Mouse (Mus musculus) heart, adult 18-20 months (tissue): ENCODE measurements at regions not wholly inside any gene's neighbourhood (a gene's known extent, or its start where the extent isn't known, plus 50 kb on each side); places are given as distances from the start of the nearest gene placed in this dataset.

Source experiments
- DNase-seq, 2 experiments: peaks; one replicate each; pipeline ENCODE4 v3.0.0; 2021 to 2022; ENCODE audit warnings: mixed read lengths in 1 of 2

GRCm38 (mm10) chr3:155994044-155994443, 567.5 kb upstream of the Negr1 start:
- DNase-seq, result no peak

- no peak for DNase-seq
Observed at GRCm38 (mm10) chr3:156017676-156018230, 543.8 kb upstream of the Negr1 start.

GRCm38 (mm10) chr3:156028602-156029188, 532.9 kb upstream of the Negr1 start:
- no peak for DNase-seq

- DNase-seq, result no peak
Observed at GRCm38 (mm10) chr3:156070257-156070656, 491.3 kb upstream of the Negr1 start.

GRCm38 (mm10) chr3:156082268-156082667, 479.3 kb upstream of the Negr1 start:
- no peak for DNase-seq

- no peak for DNase-seq
Observed at GRCm38 (mm10) chr3:156093689-156094088, 467.9 kb upstream of the Negr1 start.

GRCm38 (mm10) chr3:156094990-156095389, 466.6 kb upstream of the Negr1 start:
- DNase-seq, result no peak

- no peak for DNase-seq
Observed at GRCm38 (mm10) chr3:156105788-156106187, 455.8 kb upstream of the Negr1 start.

- no peak for DNase-seq
Observed at GRCm38 (mm10) chr3:156120341-156120740, 441.3 kb upstream of the Negr1 start.

GRCm38 (mm10) chr3:156131598-156131997, 430.0 kb upstream of the Negr1 start:
- no peak for DNase-seq

GRCm38 (mm10) chr3:156141355-156141754, 420.2 kb upstream of the Negr1 start:
- no peak for DNase-seq

- DNase-seq, result no peak
Observed at GRCm38 (mm10) chr3:156149322-156149721, 412.3 kb upstream of the Negr1 start.

GRCm38 (mm10) chr3:156170076-156170475, 391.5 kb upstream of the Negr1 start:
- no peak for DNase-seq

GRCm38 (mm10) chr3:156198688-156199087, 362.9 kb upstream of the Negr1 start:
- DNase-seq, result no peak

GRCm38 (mm10) chr3:156199749-156200467, 361.7 kb upstream of the Negr1 start:
- DNase-seq, result no peak

- DNase-seq, result no peak
Observed at GRCm38 (mm10) chr3:156205246-156205645, 356.3 kb upstream of the Negr1 start.

GRCm38 (mm10) chr3:156208420-156208819, 353.2 kb upstream of the Negr1 start:
- peak; percentile 14 to 22 for DNase-seq

- no peak for DNase-seq
Observed at GRCm38 (mm10) chr3:156210827-156211226, 350.8 kb upstream of the Negr1 start.

GRCm38 (mm10) chr3:156214823-156215222, 346.8 kb upstream of the Negr1 start:
- no peak for DNase-seq

- DNase-seq, result no peak
Observed at GRCm38 (mm10) chr3:156232111-156232510, 329.5 kb upstream of the Negr1 start.

- DNase-seq, result no peak
Observed at GRCm38 (mm10) chr3:156235955-156236354, 325.6 kb upstream of the Negr1 start.

GRCm38 (mm10) chr3:156252256-156252861, 309.2 kb upstream of the Negr1 start:
- DNase-seq, result no peak
